Mouse (Mus musculus) lung, embryonic 15.5 days (tissue): ENCODE measurements around the gene Grin2a. TPM values are rescaled to one million over a fixed set of nuclear protein-coding genes. Genes with fewer than 3 reads are reported as not detected.

Source experiments
- ATAC-seq: fragments of 200-750 bp; cut with Nextera tagmentation; 2 replicates; pipeline ENCODE4 v1.8.0; 2017; ENCODE audit warnings: moderate number of reproducible peaks, borderline replicate concordance; ENCODE audit not compliant: low FRiP score, low TSS enrichment; ENCODE audit errors: extremely low read depth
- H3K27ac ChIP-seq: fragments of 300-500 bp; sonication (generic); 2 replicates; pipeline ENCODE4 v1.5.1; 2015; ENCODE audit warnings: moderate library complexity, mild to moderate bottlenecking, inconsistent platforms
- H3K27me3 ChIP-seq: fragments of 300-500 bp; sonication (generic); 2 replicates; pipeline ENCODE4 v1.6.1; 2015; ENCODE audit warnings: inconsistent platforms
- H3K36me3 ChIP-seq: fragments of 300-500 bp; sonication (generic); 2 replicates; pipeline ENCODE4 v1.6.1; 2015; ENCODE audit warnings: inconsistent platforms
- H3K4me1 ChIP-seq: fragments of 300-500 bp; sonication (generic); 2 replicates; pipeline ENCODE4 v1.6.1; 2015; ENCODE audit warnings: inconsistent platforms
- H3K4me2 ChIP-seq: fragments of 300-500 bp; sonication (generic); 2 replicates; pipeline ENCODE4 v1.6.1; 2015; ENCODE audit warnings: inconsistent platforms, mild to moderate bottlenecking, moderate library complexity
- H3K4me3 ChIP-seq: fragments of 300-500 bp; sonication (generic); 2 replicates; pipeline ENCODE4 v1.5.1; 2015; ENCODE audit warnings: mild to moderate bottlenecking, inconsistent platforms
- H3K9ac ChIP-seq: fragments of 300-500 bp; sonication (generic); 2 replicates; pipeline ENCODE4 v1.6.1; 2015; ENCODE audit warnings: inconsistent platforms
- H3K9me3 ChIP-seq: fragments of 300-500 bp; sonication (generic); 2 replicates; pipeline ENCODE4 v1.6.1; 2016; ENCODE audit warnings: inconsistent platforms
- WGBS: fragments of 180-500 bp; shearing (Covaris S2); methylation state at CpG from one replicate; pipeline ENCODE4 v1.1.7; 2015; 5-methylcytosine and 5-hydroxymethylcytosine counted together
- polyA plus RNA-seq: library from polyadenylated mRNA; unstranded; fragments of >200 nt; fragmentation: Nextera tagmentation; extraction: Ambion mirVana; gene quantifications from 2 replicates; pipeline ENCODE4 v1.2.1, GENCODE M21; 2015

The Grin2a gene
- polyA plus RNA-seq, 1 experiment from 2014 or later, result 0.41 TPM

DNA sequence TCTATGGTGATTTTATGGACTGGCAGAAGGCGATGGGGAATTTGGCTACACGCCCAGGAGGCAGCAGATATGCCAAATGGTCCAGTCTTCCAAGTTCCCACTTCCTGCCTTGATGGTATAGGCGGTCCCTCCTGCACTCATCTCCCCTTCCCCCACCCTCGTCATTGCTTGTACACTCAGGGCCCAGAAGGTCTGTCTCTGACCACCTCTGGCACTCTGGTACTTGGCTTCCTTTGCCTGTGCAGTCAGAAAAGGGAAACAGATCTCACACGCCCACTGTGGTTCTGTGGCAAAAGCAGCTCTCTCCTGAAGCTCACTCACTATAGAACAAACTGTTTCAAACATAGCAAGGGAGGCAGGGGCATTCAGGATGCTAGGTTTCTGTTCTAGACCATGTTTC, 227.0 kb downstream of the Grin2a start:
- Histone ChIP-seq H3K36me3 (no peaks in the 10 kb centered on the region), H3K4me1 (peaks cover 3% of the 10 kb centered on the region; the same call in 1 of the 2 replicates), H3K27ac (no peak overlapping the region), H3K9me3 (no peaks in the 10 kb centered on the region), H3K9ac (no peak overlapping the region), H3K4me3 (no peak overlapping the region), H3K4me2 (no peak overlapping the region), H3K27me3 (no peaks in the 10 kb centered on the region)
- peak; percentile 59; the same call in 1 of the 2 replicates for ATAC-seq
- WGBS, result 44% methylated on average over 5 of the region's 5 CpGs

DNA sequence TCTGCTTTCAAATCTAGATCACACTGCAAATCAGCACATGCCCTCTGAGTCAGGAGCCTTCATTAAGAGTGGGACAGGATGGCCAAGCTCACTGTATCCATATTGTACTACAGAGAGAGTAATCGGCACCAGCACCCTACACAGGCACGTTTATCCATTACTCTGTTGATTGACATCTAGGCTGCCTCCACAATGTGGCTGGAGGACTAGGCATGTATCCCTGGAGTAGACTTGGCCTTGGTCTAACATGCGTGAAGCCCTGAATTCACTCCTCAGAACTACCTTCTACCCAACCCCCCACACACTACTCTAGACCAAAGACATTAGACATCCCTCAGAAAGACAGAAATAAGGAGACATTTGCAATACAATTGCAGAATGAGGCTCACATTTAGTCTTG, 227.4 kb downstream of the Grin2a start:
- WGBS, result 74% methylated on average over 3 of the region's 3 CpGs
- Histone ChIP-seq H3K27ac (no peak overlapping the region), H3K9ac (no peak overlapping the region), H3K4me3 (no peak overlapping the region), H3K9me3 (no peaks in the 10 kb centered on the region), H3K4me2 (no peak overlapping the region), H3K27me3 (no peaks in the 10 kb centered on the region), H3K36me3 (no peaks in the 10 kb centered on the region), H3K4me1 (peaks cover 3% of the 10 kb centered on the region; the same call in 1 of the 2 replicates)
- no peak; the same call in 1 of the 2 replicates for ATAC-seq

DNA sequence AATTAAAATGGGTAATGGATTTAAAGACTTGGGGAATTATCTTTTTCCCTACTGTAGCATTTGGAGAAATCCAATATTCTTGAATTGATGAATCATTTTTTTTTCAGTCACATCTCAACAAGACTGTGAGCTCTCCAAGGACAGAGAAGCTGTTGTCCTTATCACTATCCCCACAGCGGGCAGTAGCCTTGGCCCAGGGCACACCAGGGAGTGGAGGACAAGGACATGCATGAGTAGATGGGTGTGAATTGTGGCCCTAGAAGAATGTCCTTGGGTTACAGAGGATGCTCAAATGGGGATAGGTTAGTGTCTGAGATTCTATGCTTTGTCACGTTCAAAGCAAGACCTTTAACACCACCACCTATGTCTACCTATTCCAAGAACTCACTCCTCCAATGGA, 231.3 kb downstream of the Grin2a start:
- ATAC-seq, result no peak
- Histone ChIP-seq H3K27ac (no peak overlapping the region), H3K27me3 (no peaks in the 10 kb centered on the region), H3K36me3 (no peaks in the 10 kb centered on the region), H3K4me2 (no peak overlapping the region), H3K9ac (no peak overlapping the region), H3K4me3 (no peak overlapping the region), H3K4me1 (peaks cover 3% of the 10 kb centered on the region; the same call in 1 of the 2 replicates), H3K9me3 (no peaks in the 10 kb centered on the region)
- 87% methylated on average over 2 of the region's 2 CpGs for WGBS

DNA sequence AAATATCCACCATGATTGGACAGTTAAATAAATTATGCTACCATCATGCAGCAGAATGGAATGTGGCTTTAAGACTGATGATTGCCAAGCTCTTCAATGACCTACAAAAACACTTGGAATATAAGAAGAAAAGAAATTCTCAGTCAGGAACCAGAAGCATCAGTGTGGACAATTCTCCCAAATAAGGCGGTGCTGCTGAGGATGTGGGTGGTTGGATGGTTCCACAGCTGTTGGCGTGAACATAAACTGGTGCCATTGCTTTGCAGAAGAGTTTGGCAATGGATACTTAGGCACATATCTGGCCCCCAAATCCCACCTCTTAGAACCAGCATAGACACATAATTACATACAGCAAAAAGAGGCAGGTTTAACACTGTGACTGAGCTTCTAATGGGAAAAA, 235.0 kb downstream of the Grin2a start:
- no peaks in the 10 kb centered on the region for H3K4me1 ChIP-seq
- no peak overlapping the region for H3K9ac ChIP-seq
- WGBS, result 90% methylated on average over 2 of the region's 2 CpGs
- no peaks in the 10 kb centered on the region for H3K27me3 ChIP-seq
- H3K9me3 ChIP-seq, result no peaks in the 10 kb centered on the region
- H3K36me3 ChIP-seq, result no peaks in the 10 kb centered on the region
- no peak overlapping the region for H3K4me2 ChIP-seq
- no peak overlapping the region for H3K27ac ChIP-seq
- no peak for ATAC-seq
- no peak overlapping the region for H3K4me3 ChIP-seq

DNA sequence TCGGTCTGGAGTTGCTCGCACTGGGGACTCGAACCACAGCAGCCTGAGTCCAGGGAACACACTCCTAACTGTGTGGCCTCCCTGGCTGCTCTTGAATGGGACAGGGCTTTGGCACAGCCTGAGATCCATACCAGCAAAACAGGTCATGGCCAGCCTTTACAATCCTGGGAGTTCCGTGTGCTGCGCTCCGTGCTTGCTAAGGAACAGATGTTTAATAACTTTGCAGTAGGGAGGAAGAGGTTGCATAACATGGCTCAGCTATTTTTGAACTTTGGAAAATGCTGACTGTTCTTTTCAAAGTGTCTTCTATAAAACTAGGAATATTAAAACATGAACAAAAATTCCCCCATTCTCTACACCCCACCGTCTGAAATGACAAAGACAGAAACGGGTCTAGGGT, 238.5 kb downstream of the Grin2a start:
- 74% methylated on average over 8 of the region's 8 CpGs for WGBS
- H3K4me1 ChIP-seq, result no peaks in the 10 kb centered on the region
- H3K9ac ChIP-seq, result no peak overlapping the region

DNA sequence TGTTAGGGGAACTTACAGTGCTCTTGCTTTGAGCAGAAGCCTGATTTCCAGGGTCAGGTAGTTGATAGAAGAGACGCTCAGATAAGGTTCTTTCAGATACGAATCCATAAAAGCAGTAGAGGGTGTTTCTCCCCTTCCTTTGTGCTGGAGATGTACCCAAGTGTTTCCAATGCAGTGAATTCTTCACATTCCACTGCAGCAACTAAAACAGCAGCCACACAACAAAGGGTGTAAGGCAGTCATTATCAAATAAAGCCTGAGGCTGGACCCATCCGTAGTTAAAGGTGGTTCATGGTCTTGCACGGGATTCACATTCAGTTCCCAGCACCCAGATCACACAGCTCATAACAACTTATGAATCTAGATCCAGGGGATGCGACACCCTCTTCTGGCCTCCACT, 241.3 kb downstream of the Grin2a start:
- H3K36me3 ChIP-seq, result no peaks in the 10 kb centered on the region
- 81% methylated on average over 5 of the region's 5 CpGs for WGBS
- no peaks in the 10 kb centered on the region for H3K9me3 ChIP-seq
- no peak overlapping the region for H3K27ac ChIP-seq
- no peaks in the 10 kb centered on the region for H3K27me3 ChIP-seq
- H3K9ac ChIP-seq, result no peak overlapping the region
- H3K4me3 ChIP-seq, result no peak overlapping the region
- no peaks in the 10 kb centered on the region for H3K4me1 ChIP-seq
- H3K4me2 ChIP-seq, result no peak overlapping the region
- ATAC-seq, result no peak

More for the DNA sequence above, 238.5 kb downstream of the Grin2a start:
- peak; percentile 46; the same call in 1 of the 2 replicates for ATAC-seq
- Histone ChIP-seq H3K27ac (0 out of 2 replicates have a peak overlapping the region, but pooled peaks have one; percentile 33), H3K9me3 (no peaks in the 10 kb centered on the region), H3K27me3 (no peaks in the 10 kb centered on the region), H3K4me3 (no peak overlapping the region), H3K36me3 (no peaks in the 10 kb centered on the region), H3K4me2 (no peak overlapping the region)

DNA sequence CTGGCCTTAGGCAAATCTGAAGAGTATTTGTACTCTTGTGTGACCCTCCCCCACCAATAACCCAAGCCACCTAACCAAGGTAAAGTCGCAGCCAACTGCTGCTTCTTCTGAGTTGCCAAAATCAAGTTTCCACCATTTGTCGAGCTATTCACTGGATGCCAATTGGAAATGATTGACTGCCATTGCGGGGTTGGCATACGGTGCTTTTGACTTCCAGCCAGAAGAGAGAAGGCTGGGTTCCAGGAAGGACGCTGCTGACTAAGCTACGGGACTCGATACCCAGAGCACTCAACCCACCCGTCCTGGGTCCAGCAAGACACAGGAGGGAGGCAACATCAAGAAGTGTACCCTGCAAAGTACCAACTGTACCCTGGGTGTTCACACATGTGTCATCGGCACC, 242.3 kb downstream of the Grin2a start:
- Histone ChIP-seq H3K4me2 (no peak overlapping the region), H3K9ac (no peak overlapping the region), H3K27me3 (no peaks in the 10 kb centered on the region), H3K4me3 (no peak overlapping the region), H3K4me1 (no peaks in the 10 kb centered on the region), H3K36me3 (no peaks in the 10 kb centered on the region), H3K27ac (no peak overlapping the region), H3K9me3 (no peaks in the 10 kb centered on the region)
- no peak for ATAC-seq
- 82% methylated on average over 9 of the region's 9 CpGs for WGBS

DNA sequence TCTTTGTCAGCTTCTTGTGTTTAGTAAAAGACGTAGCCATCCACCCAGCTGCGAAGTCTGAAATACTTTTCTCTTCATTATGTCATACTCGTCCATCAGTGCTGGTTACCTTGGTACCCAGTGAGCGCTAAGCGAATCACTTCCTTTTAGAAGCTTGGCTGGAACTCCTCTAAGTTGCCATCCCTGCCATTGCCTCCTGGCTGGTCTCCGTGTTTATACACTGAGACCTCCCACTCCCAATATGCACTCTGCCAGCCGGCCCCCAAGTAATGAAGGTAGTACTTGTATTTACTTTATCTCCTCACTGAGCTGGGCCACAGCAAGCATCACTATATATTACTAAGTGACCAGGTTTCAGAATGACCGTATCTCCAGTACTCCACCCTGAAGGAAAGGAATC, 242.8 kb downstream of the Grin2a start:
- Histone ChIP-seq H3K9me3 (no peaks in the 10 kb centered on the region), H3K27ac (no peak overlapping the region), H3K4me1 (no peaks in the 10 kb centered on the region), H3K9ac (no peak overlapping the region), H3K4me3 (no peak overlapping the region), H3K36me3 (no peaks in the 10 kb centered on the region), H3K4me2 (no peak overlapping the region), H3K27me3 (no peaks in the 10 kb centered on the region)
- no peak for ATAC-seq
- 68% methylated on average over 8 of the region's 8 CpGs for WGBS

DNA sequence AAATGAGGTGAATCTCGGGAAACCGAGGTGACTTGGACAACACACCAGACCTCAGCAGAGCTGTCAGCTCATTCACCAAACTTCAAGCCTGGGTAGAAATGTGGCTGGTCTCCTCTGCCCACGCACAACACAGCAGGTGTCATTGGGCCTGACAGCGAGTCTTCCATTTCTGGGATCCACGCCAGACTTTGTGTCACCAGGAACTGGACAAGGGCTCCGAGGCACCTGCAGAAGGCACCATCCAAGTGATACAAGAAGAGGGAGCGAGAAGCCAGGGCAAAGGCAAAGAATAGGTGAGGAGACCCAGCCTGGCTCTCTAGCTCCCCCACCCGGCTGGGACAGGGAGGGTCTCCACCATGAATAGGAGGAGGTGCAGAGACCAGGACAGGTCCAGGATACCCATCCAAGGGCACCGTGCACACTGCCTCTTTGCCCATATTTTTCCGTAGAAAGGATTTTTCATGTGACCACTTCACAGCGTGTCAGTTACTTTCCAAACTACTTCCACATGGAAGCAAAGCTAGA, 244.3 kb downstream of the Grin2a start:
- ATAC-seq, result no peak
- no peaks in the 10 kb centered on the region for H3K36me3 ChIP-seq
- no peaks in the 10 kb centered on the region for H3K4me1 ChIP-seq
- H3K4me2 ChIP-seq, result no peak overlapping the region
- no peak overlapping the region for H3K9ac ChIP-seq
- H3K27ac ChIP-seq, result no peak overlapping the region
- no peaks in the 10 kb centered on the region for H3K27me3 ChIP-seq
- 67% methylated on average over 11 of the region's 11 CpGs for WGBS
- H3K4me3 ChIP-seq, result no peak overlapping the region
- no peaks in the 10 kb centered on the region for H3K9me3 ChIP-seq

DNA sequence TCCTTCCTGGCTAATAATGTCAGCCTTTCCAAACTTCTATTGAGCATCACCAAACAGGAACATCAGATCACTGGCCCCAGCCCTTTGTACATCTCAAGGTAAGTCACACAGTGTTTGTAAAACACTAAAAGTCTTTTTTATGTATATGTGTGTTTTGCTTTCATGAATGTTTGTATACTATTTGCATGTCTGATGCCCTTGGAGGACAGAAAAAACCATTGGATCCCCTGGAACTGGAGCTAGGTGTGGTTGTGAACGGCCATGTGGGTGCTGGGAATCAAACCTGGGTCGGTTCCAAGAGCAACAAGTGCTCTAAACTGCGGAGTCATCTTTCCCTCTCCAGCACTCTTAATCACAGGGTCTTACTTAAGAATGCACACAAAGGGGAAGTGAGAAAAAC, 245.7 kb downstream of the Grin2a start:
- H3K4me3 ChIP-seq, result no peak overlapping the region
- H3K4me2 ChIP-seq, result no peak overlapping the region
- WGBS, result 86% methylated on average over 3 of the region's 3 CpGs
- no peaks in the 10 kb centered on the region for H3K4me1 ChIP-seq
- no peaks in the 10 kb centered on the region for H3K9me3 ChIP-seq
- no peak for ATAC-seq
- no peak overlapping the region for H3K27ac ChIP-seq
- H3K36me3 ChIP-seq, result no peaks in the 10 kb centered on the region
- no peak overlapping the region for H3K9ac ChIP-seq
- no peaks in the 10 kb centered on the region for H3K27me3 ChIP-seq

DNA sequence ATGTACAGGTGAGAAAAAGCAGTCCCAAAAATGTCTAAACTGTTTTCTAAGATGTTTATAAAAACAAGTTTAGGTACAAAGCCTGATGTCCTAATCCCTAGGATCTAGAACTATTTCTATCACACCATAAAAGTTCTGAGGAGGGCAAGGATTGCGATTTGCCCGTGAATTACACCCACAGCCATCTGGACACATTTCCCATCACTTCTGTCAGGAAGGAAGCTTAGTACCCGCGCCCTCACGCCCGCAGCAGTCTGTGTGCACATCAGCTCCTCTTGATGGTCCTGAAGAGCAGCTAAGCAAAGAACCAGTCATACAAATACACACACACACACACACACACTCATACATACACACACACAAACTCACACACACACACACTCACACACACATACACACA, 252.9 kb downstream of the Grin2a start:
- Histone ChIP-seq H3K4me1 (no peaks in the 10 kb centered on the region), H3K36me3 (no peaks in the 10 kb centered on the region), H3K4me3 (no peak overlapping the region), H3K4me2 (no peak overlapping the region), H3K27ac (no peak overlapping the region), H3K27me3 (no peaks in the 10 kb centered on the region), H3K9ac (no peak overlapping the region), H3K9me3 (no peaks in the 10 kb centered on the region)
- ATAC-seq, result no peak
- 78% methylated on average over 6 of the region's 6 CpGs for WGBS

DNA sequence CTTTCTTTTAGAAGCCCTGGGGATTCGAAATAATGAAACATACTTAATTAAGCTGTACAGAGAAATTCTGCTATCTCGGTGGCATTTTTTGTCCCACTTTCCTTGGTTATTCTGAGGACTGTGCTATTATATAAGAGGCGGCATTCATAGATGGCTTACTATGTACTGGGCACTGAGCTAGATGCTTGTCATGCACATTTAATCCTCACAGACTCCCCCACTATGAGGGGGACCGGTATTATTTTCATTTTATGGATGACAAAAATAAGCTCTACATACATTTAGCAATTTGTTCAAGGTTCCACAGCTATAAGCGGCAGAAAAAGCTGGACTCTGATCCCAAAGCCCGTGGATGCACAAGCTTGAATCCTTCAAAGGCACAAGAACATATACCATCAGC, 256.7 kb downstream of the Grin2a start:
- H3K9ac ChIP-seq, result no peak overlapping the region
- no peaks in the 10 kb centered on the region for H3K4me1 ChIP-seq
- ATAC-seq, result no peak
- H3K36me3 ChIP-seq, result no peaks in the 10 kb centered on the region
- no peaks in the 10 kb centered on the region for H3K9me3 ChIP-seq
- H3K4me2 ChIP-seq, result no peak overlapping the region
- H3K27ac ChIP-seq, result no peak overlapping the region
- no peaks in the 10 kb centered on the region for H3K27me3 ChIP-seq
- WGBS, result 82% methylated on average over 6 of the region's 6 CpGs
- no peak overlapping the region for H3K4me3 ChIP-seq

DNA sequence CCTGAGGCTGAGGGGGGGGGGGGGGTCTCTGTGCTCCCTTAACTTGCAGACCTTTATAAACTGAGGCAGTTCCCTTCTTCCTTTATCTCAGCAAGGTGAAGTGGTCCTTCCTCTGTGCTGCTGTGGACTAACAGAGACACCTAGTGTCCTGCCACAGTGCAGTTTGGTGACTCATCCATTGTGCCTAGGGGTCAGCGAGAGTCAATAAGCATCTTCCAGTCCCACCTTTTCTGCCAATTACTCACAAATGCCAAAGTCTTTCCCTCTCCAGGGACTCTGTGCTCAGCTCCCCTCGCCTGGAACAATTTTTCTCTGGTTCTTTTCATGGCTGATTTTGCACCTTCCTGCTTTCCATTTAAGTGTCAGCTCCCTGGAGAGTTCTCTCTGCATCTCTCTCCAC, 258.2 kb downstream of the Grin2a start:
- no peaks in the 10 kb centered on the region for H3K4me1 ChIP-seq
- H3K9me3 ChIP-seq, result no peaks in the 10 kb centered on the region
- no peaks in the 10 kb centered on the region for H3K36me3 ChIP-seq
- WGBS, result 34% methylated on average over 2 of the region's 2 CpGs
- H3K9ac ChIP-seq, result no peak overlapping the region
- no peak overlapping the region for H3K27ac ChIP-seq
- no peak for ATAC-seq
- no peak overlapping the region for H3K4me2 ChIP-seq
- no peaks in the 10 kb centered on the region for H3K27me3 ChIP-seq
- H3K4me3 ChIP-seq, result no peak overlapping the region
